Mouse (Mus musculus) testis, postnatal 10 days (tissue): ENCODE measurements around the gene Afap1.

ENCODE experiments used
- DNase-seq: peaks from one replicate; pipeline ENCODE4 v3.0.0; 2021; ENCODE audit warnings: low spot score

Afap1 gene

GRCm38 (mm10) chr5:36041236-36041562 lies 148.1 kb downstream of the Afap1 start:
- no peak for DNase-seq

DNA sequence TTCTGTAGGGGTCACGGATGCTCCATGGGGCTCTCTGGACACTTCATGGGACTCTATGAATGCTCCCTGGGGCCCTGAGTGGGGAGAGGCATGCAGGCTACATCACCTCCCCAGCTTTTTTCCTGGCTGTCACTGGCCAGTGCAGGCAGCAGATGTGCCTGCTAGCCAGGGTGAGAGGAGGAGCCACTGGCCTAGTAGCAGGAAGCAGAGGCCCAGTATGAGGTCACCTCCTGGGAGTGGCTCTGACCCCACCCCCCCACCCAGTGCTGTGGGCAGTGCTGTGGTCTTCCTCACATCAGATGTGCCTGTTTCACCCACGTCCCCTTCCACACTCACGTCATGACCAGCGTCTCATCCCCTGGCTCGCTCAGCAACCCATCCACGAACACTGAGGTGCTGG lies 148.6 kb downstream of the Afap1 start:
- no peak for DNase-seq

DNA sequence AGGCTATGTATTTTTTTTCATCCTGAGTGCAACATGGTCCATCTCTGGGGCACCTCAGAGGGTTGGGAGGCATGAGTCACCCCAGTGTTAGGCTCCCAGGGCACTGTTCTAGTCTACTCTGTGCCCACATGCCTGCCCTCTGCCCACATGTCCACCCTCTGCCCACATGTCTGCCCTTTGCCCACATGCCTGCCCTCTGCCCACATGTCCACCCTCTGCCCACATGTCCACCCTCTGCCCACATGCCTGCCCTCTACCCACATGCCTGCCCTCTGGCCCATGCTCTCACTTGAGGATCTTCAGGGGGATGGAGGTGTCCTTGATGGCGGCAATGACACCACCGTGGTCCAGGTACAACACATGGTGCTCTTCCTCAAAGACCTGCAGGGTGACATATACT lies 150.0 kb downstream of the Afap1 start:
- DNase-seq, result no peak
